Mouse (Mus musculus) MEL (cell line): ENCODE results near the gene Slc9a3r1. TPM values are rescaled to one million over a fixed set of nuclear protein-coding genes. Genes with fewer than 3 reads are reported as not detected.

Experiments
- DNase-seq: peaks from one replicate; pipeline ENCODE4 v3.0.0; 2011; ENCODE audit warnings: low read depth, low spot score
- H3K27ac ChIP-seq: 2 replicates; pipeline ENCODE4 v1.5.1; 2012; ENCODE audit warnings: low read depth, mild to moderate bottlenecking, control low read depth, low read length, moderate library complexity; ENCODE audit not compliant: control insufficient read depth
- H3K27me3 ChIP-seq, 2 experiments: fragments of 150-350 bp in 1 of 2; sonication (generic) in 1 of 2; 2 replicates each; pipeline ENCODE4 v1.6.1; 2012; ENCODE audit warnings: low read length in 2 of 2, mild to moderate bottlenecking in 2 of 2, improper control_type of control experiment in 1 of 2, moderate library complexity in 1 of 2; ENCODE audit not compliant: insufficient read depth in 2 of 2, control insufficient read depth in 1 of 2
- H3K36me3 ChIP-seq, 2 experiments: 2 replicates each; pipeline ENCODE4 v1.6.1; 2012 to 2014; ENCODE audit warnings: low read length in 2 of 2, improper control_type of control experiment in 1 of 2, inconsistent platforms in 1 of 2, mild to moderate bottlenecking in 1 of 2; ENCODE audit not compliant: insufficient read depth in 2 of 2, control insufficient read depth in 1 of 2
- H3K4me1 ChIP-seq, 2 experiments: fragments of 150-350 bp in 1 of 2; sonication (generic) in 1 of 2; 2 replicates each; pipeline ENCODE4 v1.6.1; 2012; ENCODE audit warnings: low read length in 2 of 2, improper control_type of control experiment in 1 of 2, mild to moderate bottlenecking in 1 of 2; ENCODE audit not compliant: insufficient read depth in 2 of 2, control insufficient read depth in 1 of 2
- H3K4me3 ChIP-seq, 2 experiments: fragments of 150-350 bp in 1 of 2; sonication (generic) in 1 of 2; 2 replicates each; pipeline ENCODE4 v1.5.1; 2012; ENCODE audit warnings: low read depth in 2 of 2, low read length in 2 of 2, mild to moderate bottlenecking in 2 of 2, moderate library complexity in 2 of 2, control low read depth in 1 of 2, improper control_type of control experiment in 1 of 2; ENCODE audit not compliant: control insufficient read depth in 1 of 2, insufficient read depth in 1 of 2
- H3K79me2 ChIP-seq: 2 replicates; pipeline ENCODE4 v1.6.1; 2012; ENCODE audit warnings: mild to moderate bottlenecking, low read length, moderate library complexity; ENCODE audit not compliant: control insufficient read depth, poor library complexity, insufficient read depth
- H3K9ac ChIP-seq: 2 replicates; pipeline ENCODE4 v1.6.1; 2012; ENCODE audit warnings: low read depth, mild to moderate bottlenecking, control low read depth, low read length, moderate library complexity; ENCODE audit not compliant: control insufficient read depth, poor library complexity, severe bottlenecking
- H3K9me3 ChIP-seq: fragments of 150-350 bp; sonication (generic); replicated peaks from 2 replicates; pipeline ENCODE4 v1.6.1; 2012; ENCODE audit warnings: mild to moderate bottlenecking, low read length, improper control_type of control experiment, moderate library complexity; ENCODE audit not compliant: insufficient read depth
- BHLHE40 ChIP-seq: IDR thresholded peaks from 2 replicates; pipeline ENCODE4 v1.6.1; 2012; ENCODE audit warnings: low read depth, mild to moderate bottlenecking, inconsistent platforms, low read length, improper control_type of control experiment, borderline replicate concordance
- CTCF ChIP-seq, 3 experiments: IDR thresholded peaks in 2 of 3; conservative IDR thresholded peaks in 1 of 3; 2 replicates each; pipeline ENCODE4 v1.5.1; 2011 to 2012; ENCODE audit warnings: low read length in 3 of 3, low read depth in 2 of 3, mild to moderate bottlenecking in 2 of 3, improper control_type of control experiment in 1 of 3, inconsistent platforms in 1 of 3, mixed read lengths in 1 of 3, moderate library complexity in 1 of 3; ENCODE audit not compliant: control insufficient read depth in 1 of 3, insufficient read depth in 1 of 3, poor library complexity in 1 of 3, severe bottlenecking in 1 of 3
- ELF1 ChIP-seq: IDR thresholded peaks from 2 replicates; pipeline ENCODE4 v1.6.1; 2014; ENCODE audit warnings: low read depth, mild to moderate bottlenecking, inconsistent platforms, low read length, improper control_type of control experiment, moderate library complexity
- EP300 ChIP-seq, 2 experiments: IDR thresholded peaks; 2 replicates each; pipeline ENCODE4 v1.6.1; 2011; ENCODE audit warnings: improper control_type of control experiment in 2 of 2, low read length in 2 of 2, low read depth in 1 of 2, mild to moderate bottlenecking in 1 of 2
- ETS1 ChIP-seq: IDR thresholded peaks from 2 replicates; pipeline ENCODE4 v1.6.1; 2012; ENCODE audit warnings: low read depth, mild to moderate bottlenecking, inconsistent platforms, low read length, improper control_type of control experiment, moderate library complexity
- GABPA ChIP-seq: IDR thresholded peaks from 2 replicates; pipeline ENCODE4 v1.6.1; 2012; ENCODE audit warnings: low read depth, mild to moderate bottlenecking, inconsistent platforms, low read length, improper control_type of control experiment, moderate library complexity
- GATA1 ChIP-seq: IDR thresholded peaks from 2 replicates; pipeline ENCODE4 v1.6.1; 2011; ENCODE audit warnings: low read depth, low read length, improper control_type of control experiment
- HCFC1 ChIP-seq: IDR thresholded peaks from 2 replicates; pipeline ENCODE4 v1.6.1; 2012; ENCODE audit warnings: low read depth, mild to moderate bottlenecking, inconsistent platforms, low read length, improper control_type of control experiment, moderate library complexity
- KAT2A ChIP-seq: conservative IDR thresholded peaks from 2 replicates; pipeline ENCODE4 v1.6.1; 2012; ENCODE audit warnings: low read depth, low read length, improper control_type of control experiment, inconsistent platforms
- MAFK ChIP-seq: IDR thresholded peaks from 2 replicates; pipeline ENCODE4 v1.6.1; 2011; ENCODE audit warnings: low read depth, mild to moderate bottlenecking, low read length, improper control_type of control experiment, borderline replicate concordance
- MAZ ChIP-seq: IDR thresholded peaks from 2 replicates; pipeline ENCODE4 v1.6.1; 2012; ENCODE audit warnings: low read depth, mild to moderate bottlenecking, inconsistent platforms, low read length, improper control_type of control experiment
- MEF2A ChIP-seq: IDR thresholded peaks from 2 replicates; pipeline ENCODE4 v1.6.1; 2014; ENCODE audit warnings: low read depth, mild to moderate bottlenecking, inconsistent platforms, low read length, improper control_type of control experiment; ENCODE audit not compliant: poor library complexity, insufficient replicate concordance, severe bottlenecking; ENCODE audit errors: extremely low read depth
- MXI1 ChIP-seq: IDR thresholded peaks from 2 replicates; pipeline ENCODE4 v1.6.1; 2011; ENCODE audit warnings: mild to moderate bottlenecking, low read depth, low read length, improper control_type of control experiment
- NELFE ChIP-seq: IDR thresholded peaks from 2 replicates; pipeline ENCODE4 v1.6.1; 2011; ENCODE audit warnings: low read depth, low read length, improper control_type of control experiment
- NRF1 ChIP-seq: IDR thresholded peaks from 2 replicates; pipeline ENCODE4 v1.6.1; 2014; ENCODE audit warnings: low read depth, mild to moderate bottlenecking, inconsistent platforms, low read length, improper control_type of control experiment, moderate library complexity; ENCODE audit not compliant: poor library complexity, insufficient read depth, severe bottlenecking
- POLR2A ChIP-seq, 2 experiments: IDR thresholded peaks; 2 replicates each; pipeline ENCODE4 v1.6.1; 2011 to 2012; ENCODE audit warnings: low read length in 2 of 2, mild to moderate bottlenecking in 2 of 2, control low read depth in 1 of 2, improper control_type of control experiment in 1 of 2, low read depth in 1 of 2, moderate library complexity in 1 of 2; ENCODE audit not compliant: control insufficient read depth in 1 of 2, insufficient read depth in 1 of 2, poor library complexity in 1 of 2
- POLR2AphosphoS2 ChIP-seq: IDR thresholded peaks from 2 replicates; pipeline ENCODE4 v1.6.1; 2011; ENCODE audit warnings: low read length, improper control_type of control experiment
- RCOR1 ChIP-seq: IDR thresholded peaks from 2 replicates; pipeline ENCODE4 v1.6.1; 2012; ENCODE audit warnings: low read depth, mild to moderate bottlenecking, inconsistent platforms, low read length, improper control_type of control experiment
- SIN3A ChIP-seq: IDR thresholded peaks from 2 replicates; pipeline ENCODE4 v1.6.1; 2012; ENCODE audit warnings: low read length, improper control_type of control experiment, inconsistent platforms
- TAL1 ChIP-seq: IDR thresholded peaks from 2 replicates; pipeline ENCODE4 v1.6.1; 2012; ENCODE audit warnings: mild to moderate bottlenecking, inconsistent platforms, low read length, moderate library complexity, mixed read lengths
- TBP ChIP-seq: IDR thresholded peaks from 2 replicates; pipeline ENCODE4 v1.8.0; 2011; ENCODE audit warnings: low read depth, low read length, improper control_type of control experiment
- TCF12 ChIP-seq: IDR thresholded peaks from 2 replicates; pipeline ENCODE4 v1.6.1; 2014; ENCODE audit warnings: low read depth, mild to moderate bottlenecking, inconsistent platforms, low read length, improper control_type of control experiment, moderate library complexity
- USF2 ChIP-seq, 2 experiments: IDR thresholded peaks; 2 replicates each; pipeline ENCODE4 v1.6.1; 2011 to 2012; ENCODE audit warnings: improper control_type of control experiment in 2 of 2, low read length in 2 of 2, borderline replicate concordance in 1 of 2, inconsistent platforms in 1 of 2, low read depth in 1 of 2, mild to moderate bottlenecking in 1 of 2; ENCODE audit not compliant: insufficient read depth in 1 of 2
- ZNF384 ChIP-seq: IDR thresholded peaks from 2 replicates; pipeline ENCODE4 v1.6.1; 2012; ENCODE audit warnings: low read depth, mild to moderate bottlenecking, inconsistent platforms, low read length, improper control_type of control experiment
- polyA plus RNA-seq, 2 experiments: library from polyadenylated mRNA; stranded (reverse) in 1 of 2; unstranded in 1 of 2; fragments of >175 nt in 1 of 2; fragments of >200 nt in 1 of 2; gene quantifications; 2 replicates each; pipeline versions ENCODE4 v1.2.1 to v1.2.4; 2012; ENCODE audit warnings: low replicate concordance in 2 of 2, low read depth in 1 of 2; ENCODE audit not compliant: insufficient read length in 2 of 2, insufficient read depth in 1 of 2, missing spikeins in 1 of 2
- total RNA-seq: library from RNA; depleted of rRNA; stranded (reverse); fragments of 300-350 nt; gene quantifications from 2 replicates; pipeline ENCODE4 v1.2.3, GENCODE M21; 2012

Gene Slc9a3r1
- total and polyA plus RNA-seq, 3 experiments = 112 to 127 TPM; not detected in 1

- no peak for TF ChIP-seq MXI1
- TF ChIP-seq KAT2A = no peak
Observed at GRCm38 (mm10) chr11:115194693-115195092, 31.6 kb downstream of the Slc9a3r1 start (continued).

GRCm38 (mm10) chr11:115195933-115196332 is 32.8 kb downstream of the Slc9a3r1 start:
- H3K9ac ChIP-seq = peak overlapping the region; percentile 34
- H3K9me3 ChIP-seq = no peaks in the 10 kb centered on the region
- peak overlapping the region; percentile 94 for H3K27ac ChIP-seq
- peaks cover 51 to 62% of the 10 kb centered on the region in 2 experiments for H3K4me1 ChIP-seq
- peak; percentile 92 for DNase-seq
- H3K36me3 ChIP-seq = peaks cover under 1 to 67% of the 10 kb centered on the region in 2 experiments
- TF ChIP-seq ZNF384 (no peak), TAL1 (peak; percentile 53), CTCF (IDR thresholded peaks at IDR 0.05 in 2 of 3, conservative IDR thresholded peaks at IDR 0.05 in 1 of 3; ENCODE audit: control insufficient read depth in 1 of 3, insufficient read depth in 1 of 3, low read depth in 2 of 3, low read length in 3 of 3, poor library complexity in 1 of 3, severe bottlenecking in 1 of 3) (no peak), MXI1 (peak; percentile 85), ELF1 (no peak), POLR2A (IDR thresholded peaks at IDR 0.05; ENCODE audit: control insufficient read depth in 1 of 2, insufficient read depth in 1 of 2, low read depth in 1 of 2, low read length in 2 of 2, poor library complexity in 1 of 2) (peak in 1 of 2 experiments; percentile 64; a peak in 2 of 4 replicates), BHLHE40 (no peak), SIN3A (peak; percentile 96), MAFK (no peak), MAZ (no peak; the same call in 1 of the 2 replicates), RCOR1 (peak; percentile 74; the same call in 1 of the 2 replicates), KAT2A (no peak), NELFE (no peak), ETS1 (peak; percentile 96), GABPA (no peak), POLR2AphosphoS2 (no peak), TBP (peak; percentile 58), USF2 (IDR thresholded peaks at IDR 0.05; ENCODE audit: borderline replicate concordance in 1 of 2, insufficient read depth in 1 of 2, low read depth in 1 of 2, low read length in 2 of 2) (no peak), TCF12 (peak; percentile 81; the same call in 1 of the 2 replicates), EP300 (IDR thresholded peaks at IDR 0.05; ENCODE audit: low read depth in 1 of 2, low read length in 2 of 2) (peak; percentile 69 to 84; a peak in 3 of 4 replicates), HCFC1 (no peak; the same call in 1 of the 2 replicates), GATA1 (peak; percentile 95), MEF2A (no peak), NRF1 (no peak)
- no peak overlapping the region for H3K4me3 ChIP-seq
- H3K79me2 ChIP-seq = peaks cover 12% of the 10 kb centered on the region; the same call in 1 of the 2 replicates
- no peaks in the 10 kb centered on the region for H3K27me3 ChIP-seq
